Mouse (Mus musculus) bone marrow, adult 2 months (tissue): ENCODE results near the gene Tulp3.

Experiments
- CTCF ChIP-seq: fragments of 200-500 bp; IDR thresholded peaks from 2 replicates; pipeline ENCODE4 v1.5.1; 2011; ENCODE audit warnings: low read length, control low read depth; ENCODE audit not compliant: control insufficient read depth, insufficient read depth
- POLR2A ChIP-seq: fragments of 200-500 bp; IDR thresholded peaks from 2 replicates; pipeline ENCODE4 v1.6.1; 2011; ENCODE audit warnings: low read depth, mild to moderate bottlenecking, control low read depth, low read length, borderline replicate concordance; ENCODE audit not compliant: control insufficient read depth

DNA sequence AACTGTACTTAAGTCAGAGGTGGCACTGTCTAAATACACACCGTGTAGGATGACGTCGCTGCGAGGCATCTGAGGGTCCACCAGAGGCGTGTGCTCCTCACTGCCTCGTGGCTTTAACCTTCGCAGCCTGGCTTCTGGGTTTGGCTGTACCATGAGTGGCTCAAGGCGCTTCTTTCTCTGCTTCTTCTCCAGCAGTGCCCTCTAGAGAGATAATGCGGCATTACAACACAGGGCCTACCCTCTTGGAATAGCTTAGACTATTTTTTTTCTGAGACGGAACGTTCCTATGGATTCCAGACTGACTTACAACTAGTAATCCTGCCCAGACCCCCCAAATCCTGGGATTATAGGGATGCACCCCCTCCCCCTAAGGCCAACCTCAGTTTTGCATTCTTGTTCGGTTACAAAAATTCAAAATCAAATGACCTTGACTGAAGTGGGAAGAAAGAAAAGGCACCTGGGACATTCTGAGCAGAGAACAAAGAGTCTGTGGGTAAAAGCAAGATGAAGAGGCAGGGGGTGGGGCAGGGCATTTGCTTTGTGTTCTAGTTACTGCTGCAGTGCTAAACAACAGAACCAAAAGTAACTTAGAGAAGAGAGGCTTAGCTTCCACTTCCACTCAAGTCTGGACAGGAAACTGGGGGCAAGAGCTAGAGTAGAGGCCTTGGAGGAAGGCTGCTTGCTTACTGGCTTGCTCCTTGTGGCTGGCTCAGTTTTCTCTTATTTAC lies 21.1 kb downstream of the Tulp3 start:
- TF ChIP-seq CTCF (peak; percentile 35; the same call in 1 of the 2 replicates), POLR2A (no peak)
